Mouse (Mus musculus) intestine, embryonic 16.5 days (tissue): ENCODE data around the gene Gabrp. TPM values are rescaled to one million over a fixed set of nuclear protein-coding genes. Genes with fewer than 3 reads are reported as not detected.

ENCODE experiments used
- ATAC-seq: fragments of 200-750 bp; cut with Nextera tagmentation; 2 replicates; pipeline ENCODE4 v1.8.0; 2017; ENCODE audit warnings: moderate TSS enrichment, moderate library complexity
- H3K27ac ChIP-seq: fragments of 300-500 bp; sonication (generic); 2 replicates; pipeline ENCODE4 v1.5.1; 2014; ENCODE audit warnings: mild to moderate bottlenecking, low read length
- H3K27me3 ChIP-seq: fragments of 300-500 bp; sonication (generic); replicated peaks from 2 replicates; pipeline ENCODE4 v1.6.1; 2014; ENCODE audit warnings: low read length, control low read depth, mixed read lengths; ENCODE audit not compliant: control insufficient read depth, insufficient read depth
- H3K36me3 ChIP-seq: fragments of 300-500 bp; sonication (generic); 2 replicates; pipeline ENCODE4 v1.6.1; 2014; ENCODE audit warnings: low read length, control low read depth; ENCODE audit not compliant: control insufficient read depth, insufficient read depth
- H3K4me1 ChIP-seq: fragments of 300-500 bp; sonication (generic); 2 replicates; pipeline ENCODE4 v1.6.1; 2014; ENCODE audit warnings: low read length, control low read depth, mixed read lengths; ENCODE audit not compliant: control insufficient read depth, insufficient read depth
- H3K4me2 ChIP-seq: fragments of 300-500 bp; sonication (generic); 2 replicates; pipeline ENCODE4 v1.6.1; 2014; ENCODE audit warnings: low read depth, low read length, control low read depth
- H3K4me3 ChIP-seq: fragments of 300-500 bp; sonication (generic); 2 replicates; pipeline ENCODE4 v1.5.1; 2014; ENCODE audit warnings: mild to moderate bottlenecking, low read length
- H3K9ac ChIP-seq: fragments of 300-500 bp; sonication (generic); 2 replicates; pipeline ENCODE4 v1.6.1; 2014; ENCODE audit warnings: low read depth, low read length
- H3K9me3 ChIP-seq: fragments of 300-500 bp; sonication (generic); 2 replicates; pipeline ENCODE4 v1.6.1; 2016; ENCODE audit warnings: low read length, control low read depth; ENCODE audit not compliant: control insufficient read depth
- whole genome bisulfite sequencing: fragments of 180-500 bp; shearing (Covaris S2); extraction: QIAGEN DNeasy Blood & Tissue Kit; methylation state at CpG from one replicate; pipeline ENCODE4 v1.1.7; 2014; 5-methylcytosine and 5-hydroxymethylcytosine counted together
- polyA plus RNA-seq: library from polyadenylated mRNA; unstranded; fragments of >200 nt; fragmentation: Nextera tagmentation; extraction: Ambion mirVana; gene quantifications from 2 replicates; pipeline ENCODE4 v1.2.1, GENCODE M21; 2015

Gabrp gene
- 0.05 and 0.11 TPM in 2 replicates for polyA plus RNA-seq

DNA sequence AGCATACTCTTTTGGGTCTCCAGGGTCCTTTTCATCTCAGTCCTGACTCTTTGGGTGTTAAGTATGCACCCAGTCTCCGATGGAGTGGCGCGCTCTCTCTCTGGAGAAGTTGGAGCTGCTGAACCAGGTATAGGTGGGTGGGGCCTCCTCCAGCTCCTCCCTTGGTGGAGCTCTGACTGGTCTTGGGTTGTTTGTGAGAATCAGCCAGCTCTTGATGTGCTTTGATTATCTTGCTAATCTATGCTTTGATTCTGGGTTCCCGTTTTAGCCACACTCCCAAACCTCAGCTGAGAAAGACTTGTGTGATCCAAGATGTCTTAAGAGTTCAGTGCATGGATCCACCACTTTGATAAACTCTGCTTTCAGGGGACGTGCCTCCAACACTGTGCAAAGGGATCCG lies at the start of gene Gabrp:
TSS of gene Gabrp (minus strand) at position 101 of the 400 bp plus-strand sequence.
- Histone ChIP-seq H3K4me2 (no peak within 1 kb of the TSS), H3K36me3 (no peaks in the 10 kb centered on the region), H3K27me3 (no peaks in the 10 kb centered on the region), H3K4me3 (no peak within 1 kb of the TSS), H3K9ac (no peak within 1 kb of the TSS), H3K27ac (no peak within 1 kb of the TSS), H3K4me1 (no peaks in the 10 kb centered on the region), H3K9me3 (no peaks in the 10 kb centered on the region)
- 47% methylated on average over 6 of the region's 6 CpGs for WGBS
- ATAC-seq, result no peak

- no peaks in the 10 kb centered on the region for H3K36me3 ChIP-seq
- H3K4me1 ChIP-seq, result no peaks in the 10 kb centered on the region
- no peak overlapping the region for H3K27ac ChIP-seq
- no peaks in the 10 kb centered on the region for H3K27me3 ChIP-seq
- no peak overlapping the region for H3K4me3 ChIP-seq
- whole genome bisulfite sequencing, result 86% methylated on average over 4 of the region's 4 CpGs
- no peak for ATAC-seq
- no peaks in the 10 kb centered on the region for H3K9me3 ChIP-seq
- H3K4me2 ChIP-seq, result no peak overlapping the region
- H3K9ac ChIP-seq, result no peak overlapping the region
Measured at GRCm38 (mm10) chr11:33627136-33627742, 48.5 kb upstream of the Gabrp start.

DNA sequence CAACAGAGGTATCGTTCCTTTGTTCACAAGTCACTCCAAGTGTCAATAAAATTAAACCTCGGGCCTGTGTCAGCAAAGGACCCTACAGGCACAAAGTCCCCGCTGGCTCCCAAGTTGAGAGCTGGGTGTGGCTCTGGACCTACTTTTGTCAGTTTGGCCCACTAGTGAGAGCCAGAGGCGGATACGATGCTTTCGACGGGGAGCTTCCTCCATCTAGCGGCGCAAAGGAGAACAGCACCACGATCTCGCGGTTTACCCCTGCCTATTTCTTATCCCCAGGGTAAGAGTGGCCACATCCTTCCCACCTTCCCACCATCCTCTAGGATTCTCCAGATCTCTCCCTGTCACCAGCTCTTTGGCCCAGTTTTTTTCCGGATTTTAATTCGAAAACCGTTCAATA lies 35.5 kb upstream of the Gabrp start:
- 5% methylated on average over 15 of the region's 15 CpGs for WGBS
- Histone ChIP-seq H3K36me3 (no peaks in the 10 kb centered on the region), H3K4me1 (no peaks in the 10 kb centered on the region), H3K9ac (no peak overlapping the region), H3K4me3 (no peak overlapping the region), H3K9me3 (no peaks in the 10 kb centered on the region), H3K27ac (no peak overlapping the region), H3K4me2 (no peak overlapping the region), H3K27me3 (no peaks in the 10 kb centered on the region)
- ATAC-seq, result peak; percentile 59; the same call in 1 of the 2 replicates

GRCm38 (mm10) chr11:33607784-33608183 lies 29.0 kb upstream of the Gabrp start:
- 11% methylated on average over 3 of the region's 3 CpGs for WGBS
- Histone ChIP-seq H3K4me3 (no peak overlapping the region), H3K36me3 (no peaks in the 10 kb centered on the region), H3K27me3 (no peaks in the 10 kb centered on the region), H3K27ac (no peak overlapping the region), H3K9me3 (no peaks in the 10 kb centered on the region), H3K4me2 (no peak overlapping the region), H3K9ac (no peak overlapping the region), H3K4me1 (no peaks in the 10 kb centered on the region)
- no peak for ATAC-seq

DNA sequence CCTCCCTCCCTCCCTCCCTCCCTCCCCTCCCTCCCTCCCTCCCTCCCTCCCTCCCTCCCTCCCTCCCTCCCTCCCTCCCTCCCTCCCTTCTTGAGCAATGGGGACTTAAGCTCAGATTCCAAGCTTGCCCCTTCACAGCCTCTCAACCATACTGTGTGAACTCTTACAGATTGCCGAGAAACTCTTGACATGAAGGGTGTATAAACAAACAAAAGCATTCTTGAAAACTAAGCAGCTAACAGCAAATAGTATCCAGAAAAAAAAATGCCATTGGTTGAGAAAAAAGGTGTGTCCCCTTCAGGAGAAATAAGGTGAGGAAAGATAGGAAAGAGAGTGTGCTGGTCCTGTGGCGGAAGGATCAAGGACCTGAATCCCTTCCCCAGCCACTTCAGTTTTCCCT lies 24.4 kb upstream of the Gabrp start:
- whole genome bisulfite sequencing, result 54% methylated on average over 2 of the region's 2 CpGs
- H3K36me3 ChIP-seq, result no peaks in the 10 kb centered on the region
- ATAC-seq, result no peak
- H3K27ac ChIP-seq, result no peak overlapping the region
- H3K4me2 ChIP-seq, result no peak overlapping the region
- H3K4me1 ChIP-seq, result no peaks in the 10 kb centered on the region
- H3K27me3 ChIP-seq, result no peaks in the 10 kb centered on the region
- no peak overlapping the region for H3K9ac ChIP-seq
- H3K4me3 ChIP-seq, result no peak overlapping the region
- H3K9me3 ChIP-seq, result no peaks in the 10 kb centered on the region

- H3K4me1 ChIP-seq, result no peaks in the 10 kb centered on the region
- ATAC-seq, result no peak
- no peak within 1 kb of the TSS for H3K4me3 ChIP-seq
- no peak within 1 kb of the TSS for H3K4me2 ChIP-seq
- H3K36me3 ChIP-seq, result no peaks in the 10 kb centered on the region
- no peaks in the 10 kb centered on the region for H3K27me3 ChIP-seq
- H3K9ac ChIP-seq, result no peak within 1 kb of the TSS
- WGBS, result 73% methylated on average over 4 of the region's 4 CpGs
- no peak within 1 kb of the TSS for H3K27ac ChIP-seq
- no peaks in the 10 kb centered on the region for H3K9me3 ChIP-seq
Measured at GRCm38 (mm10) chr11:33598986-33599385, 20.2 kb upstream of the Gabrp start, which contains the start of gene D130052B06Rik. D130052B06Rik (plus strand) TSS chr11:33599302.

GRCm38 (mm10) chr11:33596655-33597054 lies 17.9 kb upstream of the Gabrp start:
- 77% methylated on average over 4 of the region's 4 CpGs for WGBS
- Histone ChIP-seq H3K4me1 (no peaks in the 10 kb centered on the region), H3K36me3 (no peaks in the 10 kb centered on the region), H3K4me2 (no peak overlapping the region), H3K27me3 (no peaks in the 10 kb centered on the region), H3K4me3 (no peak overlapping the region), H3K9me3 (no peaks in the 10 kb centered on the region), H3K27ac (no peak overlapping the region), H3K9ac (no peak overlapping the region)
- no peak for ATAC-seq

GRCm38 (mm10) chr11:33592826-33593225 lies 14.1 kb upstream of the Gabrp start:
- ATAC-seq, result no peak
- H3K36me3 ChIP-seq, result no peaks in the 10 kb centered on the region
- no peak overlapping the region for H3K9ac ChIP-seq
- H3K4me1 ChIP-seq, result no peaks in the 10 kb centered on the region
- H3K4me3 ChIP-seq, result no peak overlapping the region
- H3K9me3 ChIP-seq, result no peaks in the 10 kb centered on the region
- H3K27ac ChIP-seq, result no peak overlapping the region
- H3K4me2 ChIP-seq, result no peak overlapping the region
- H3K27me3 ChIP-seq, result no peaks in the 10 kb centered on the region
- WGBS, result 76% methylated on average over 4 of the region's 4 CpGs

GRCm38 (mm10) chr11:33590771-33591170 lies 12.0 kb upstream of the Gabrp start:
- no peak overlapping the region for H3K4me3 ChIP-seq
- WGBS, result 82% methylated on average over 3 of the region's 3 CpGs
- no peaks in the 10 kb centered on the region for H3K36me3 ChIP-seq
- H3K4me1 ChIP-seq, result no peaks in the 10 kb centered on the region
- H3K9me3 ChIP-seq, result no peaks in the 10 kb centered on the region
- H3K9ac ChIP-seq, result no peak overlapping the region
- no peak for ATAC-seq
- H3K27ac ChIP-seq, result no peak overlapping the region
- no peaks in the 10 kb centered on the region for H3K27me3 ChIP-seq
- H3K4me2 ChIP-seq, result no peak overlapping the region

GRCm38 (mm10) chr11:33586614-33587013 lies 7.9 kb upstream of the Gabrp start:
- no peaks in the 10 kb centered on the region for H3K9me3 ChIP-seq
- no peaks in the 10 kb centered on the region for H3K36me3 ChIP-seq
- no peak overlapping the region for H3K27ac ChIP-seq
- ATAC-seq, result no peak
- no peak overlapping the region for H3K9ac ChIP-seq
- no peak overlapping the region for H3K4me3 ChIP-seq
- H3K27me3 ChIP-seq, result no peaks in the 10 kb centered on the region
- WGBS, result 71% methylated on average over 6 of the region's 6 CpGs
- H3K4me1 ChIP-seq, result no peaks in the 10 kb centered on the region
- no peak overlapping the region for H3K4me2 ChIP-seq
